Mouse (Mus musculus) heart, adult 2 months (tissue): Measurements from ENCODE around the gene Lrrc8a. TPM values are rescaled to one million over a fixed set of nuclear protein-coding genes. Genes with fewer than 3 reads are reported as not detected.

ENCODE experiments used
- DNase-seq, 2 experiments: peaks; one replicate each; pipeline ENCODE4 v3.0.0; 2021
- H3K27ac ChIP-seq: fragments of 200-600 bp; 2 replicates; pipeline ENCODE4 v1.8.1; 2022
- H3K27me3 ChIP-seq: fragments of 200-500 bp; 2 replicates; pipeline ENCODE4 v1.6.1; 2012; ENCODE audit warnings: mild to moderate bottlenecking, low read length, inconsistent platforms, mixed read lengths; ENCODE audit not compliant: control insufficient read depth, insufficient read depth
- H3K36me3 ChIP-seq: fragments of 200-500 bp; 2 replicates; pipeline ENCODE4 v1.6.1; 2012; ENCODE audit warnings: low read length, inconsistent platforms; ENCODE audit not compliant: control insufficient read depth, insufficient read depth
- H3K4me1 ChIP-seq: fragments of 200-500 bp; 2 replicates; pipeline ENCODE4 v1.6.1; 2011; ENCODE audit warnings: low read length; ENCODE audit not compliant: control insufficient read depth, insufficient read depth
- H3K4me3 ChIP-seq: fragments of 200-600 bp; 2 replicates; pipeline ENCODE4 v1.8.1; 2022
- H3K79me2 ChIP-seq: fragments of 200-500 bp; replicated peaks from 2 replicates; pipeline ENCODE4 v1.6.1; 2012; ENCODE audit warnings: mild to moderate bottlenecking, inconsistent platforms, low read length, moderate library complexity, mixed read lengths; ENCODE audit not compliant: control insufficient read depth, insufficient read depth
- H3K9ac ChIP-seq: fragments of 200-500 bp; 2 replicates; pipeline ENCODE4 v1.6.1; 2012; ENCODE audit warnings: low read depth, mild to moderate bottlenecking, control low read depth, inconsistent platforms, low read length, mixed read lengths
- CTCF ChIP-seq: fragments of 200-600 bp; IDR thresholded peaks from 2 replicates; pipeline ENCODE4 v1.8.1; 2022; ENCODE audit warnings: antibody characterized with exemption, mild to moderate bottlenecking, moderate library complexity
- EP300 ChIP-seq: fragments of 200-500 bp; IDR thresholded peaks from 2 replicates; pipeline ENCODE4 v1.6.1; 2011; ENCODE audit warnings: low read depth, low read length, control low read depth; ENCODE audit not compliant: insufficient read depth
- POLR2A ChIP-seq: fragments of 200-500 bp; IDR thresholded peaks from 2 replicates; pipeline ENCODE4 v1.6.1; 2011; ENCODE audit warnings: mild to moderate bottlenecking, low read depth, low read length, control low read depth; ENCODE audit not compliant: insufficient read depth
- WGBS: fragments of 180-500 bp; shearing (Covaris S2); methylation state at CpG from one replicate; pipeline ENCODE4 v1.1.7; 2018; 5-methylcytosine and 5-hydroxymethylcytosine counted together
- intact Hi-C: fragments of 180-260 bp; cut with DNase I; formaldehyde crosslinking; loops from one replicate; pipeline ENCODE4 v1.15.1; 2025
- polyA plus RNA-seq: library from polyadenylated mRNA; depleted of rRNA; stranded (reverse); fragments of >200 nt; gene quantifications from 2 replicates; pipeline ENCODE4 v1.2.3, GENCODE M21; 2012
- total RNA-seq, 2 experiments: library from RNA; stranded (reverse); gene quantifications; 2 replicates each; pipeline ENCODE4 v1.2.3; 2021

Gene Lrrc8a
- total and polyA plus RNA-seq, 3 experiments, result 49.1 to 83.3 (median 68.2) TPM

DNA sequence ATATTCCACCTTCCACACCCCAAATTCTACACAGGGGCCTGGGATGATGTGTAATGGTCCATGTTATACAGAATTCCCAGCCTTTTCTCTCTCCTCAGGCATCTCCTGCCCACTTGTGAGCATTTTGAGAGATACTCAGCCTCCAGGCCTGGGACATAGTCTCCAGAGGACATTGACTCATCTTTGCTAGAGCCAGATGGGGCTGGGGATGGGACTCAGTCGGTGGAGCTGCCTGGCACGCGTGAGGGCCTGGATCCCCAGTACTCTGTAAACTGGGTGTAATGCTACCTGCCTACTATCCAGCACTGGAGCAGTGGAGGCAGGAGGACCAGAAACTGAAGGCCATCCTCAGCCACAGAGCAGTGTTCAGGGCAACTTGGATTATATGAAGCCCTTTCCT, 11.7 kb downstream of the Lrrc8a start:
- no peak overlapping the region for H3K4me3 ChIP-seq
- no peak overlapping the region for H3K9ac ChIP-seq
- no peak for TF ChIP-seq EP300
- TF ChIP-seq POLR2A, result no peak
- TF ChIP-seq CTCF, result no peak
- 84% methylated on average over 3 of the region's 3 CpGs for WGBS
- intact Hi-C loops, result no loop called here
- H3K79me2 ChIP-seq, result peaks cover 12% of the 10 kb centered on the region
- H3K36me3 ChIP-seq, result peaks cover 41% of the 10 kb centered on the region
- peak overlapping the region; percentile 24 for H3K27ac ChIP-seq
- peaks cover 57% of the 10 kb centered on the region for H3K4me1 ChIP-seq
- peak in 1 of 2 experiments; percentile 20 for DNase-seq
- no peaks in the 10 kb centered on the region for H3K27me3 ChIP-seq

DNA sequence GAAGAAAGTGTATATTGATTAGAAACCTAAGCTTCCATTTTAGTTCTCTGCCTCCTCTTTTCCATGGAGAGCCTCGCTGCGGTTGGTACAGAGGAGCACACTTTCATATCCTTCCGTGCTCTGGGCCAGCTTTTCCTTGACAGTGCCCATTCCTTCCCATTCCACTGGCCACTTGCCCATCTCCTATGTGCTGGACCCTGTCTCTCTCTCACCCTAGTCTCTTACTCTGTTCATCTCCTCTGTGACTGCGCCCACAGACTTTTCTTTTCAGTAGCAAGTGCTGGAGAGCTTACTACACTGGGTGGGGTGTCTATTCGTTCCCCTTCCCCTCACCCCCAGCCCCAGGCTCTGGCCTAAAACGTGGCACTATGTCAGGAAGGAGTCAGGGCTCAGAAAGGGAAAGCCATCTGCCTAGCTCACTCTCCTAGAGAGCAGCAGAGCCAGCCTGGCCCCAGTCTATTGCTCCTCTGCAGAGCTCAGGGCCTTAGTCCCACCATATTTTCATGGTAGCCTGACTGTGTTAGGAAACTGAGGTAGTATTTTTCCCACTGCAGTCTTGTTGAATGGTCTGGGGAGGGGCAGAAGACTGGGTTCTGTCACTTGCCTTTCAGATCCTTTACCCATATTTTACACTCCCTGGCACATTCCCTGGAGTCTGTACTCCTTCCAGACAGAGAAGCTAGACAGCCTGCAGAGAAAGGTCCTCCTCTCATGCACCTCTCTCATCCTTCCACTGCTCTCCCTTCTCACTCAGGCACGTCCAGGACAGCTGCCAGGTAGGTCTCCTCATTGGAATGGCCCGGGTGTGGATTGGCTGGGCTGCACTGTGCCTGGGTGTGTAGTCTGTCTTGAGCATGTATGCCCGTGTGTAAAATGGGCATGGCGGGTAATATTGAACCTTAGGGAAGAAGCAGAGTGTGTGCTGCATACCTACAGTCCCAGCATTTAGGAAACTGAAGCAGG, 12.9 kb downstream of the Lrrc8a start:
- 59% methylated on average over 10 of the region's 10 CpGs for WGBS
- H3K79me2 ChIP-seq, result peaks cover 11% of the 10 kb centered on the region
- peaks cover 48% of the 10 kb centered on the region for H3K4me1 ChIP-seq
- intact Hi-C loops, result no loop called here
- DNase-seq, result peak; percentile 27 to 33
- H3K27ac ChIP-seq, result peak overlapping the region; percentile 70
- no peak for TF ChIP-seq CTCF
- no peak for TF ChIP-seq EP300
- TF ChIP-seq POLR2A, result no peak
- peaks cover 35% of the 10 kb centered on the region for H3K36me3 ChIP-seq
- no peaks in the 10 kb centered on the region for H3K27me3 ChIP-seq
- no peak overlapping the region for H3K4me3 ChIP-seq
- H3K9ac ChIP-seq, result peak overlapping the region; percentile 23

DNA sequence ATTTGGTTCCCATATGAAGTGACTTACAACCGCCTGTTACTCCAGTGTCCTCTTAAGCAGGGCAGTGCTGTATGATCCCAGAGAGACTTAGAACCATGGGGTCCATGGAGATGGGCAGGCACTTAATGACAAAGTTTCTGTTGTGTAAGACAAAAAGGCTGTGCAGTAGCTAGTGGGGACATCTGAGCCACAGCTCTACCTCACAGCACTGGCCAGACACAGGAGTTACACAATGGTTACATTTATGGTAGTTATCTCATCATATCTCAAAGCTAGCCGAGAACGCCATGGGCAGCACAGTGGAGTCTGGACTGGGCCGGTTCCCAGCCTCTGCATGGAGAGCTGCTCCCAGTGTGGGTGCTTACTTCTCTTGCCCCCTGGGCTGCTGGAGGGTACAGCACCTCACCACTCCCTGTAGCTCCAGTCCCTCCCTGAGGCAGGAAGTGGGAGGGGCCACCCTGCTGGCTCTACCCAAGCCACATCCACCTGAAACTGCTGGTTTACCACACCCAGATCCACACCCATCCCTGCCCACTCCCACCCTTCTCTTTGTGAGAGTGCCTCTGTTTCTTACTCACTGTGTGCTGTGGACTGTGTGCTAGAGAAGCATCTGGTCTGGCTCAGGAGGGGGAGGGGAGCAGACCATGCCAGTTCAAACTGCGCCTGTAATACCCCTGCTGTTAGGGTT, 14.0 kb downstream of the Lrrc8a start:
- peaks cover 40% of the 10 kb centered on the region for H3K4me1 ChIP-seq
- no peaks in the 10 kb centered on the region for H3K27me3 ChIP-seq
- H3K4me3 ChIP-seq, result no peak overlapping the region
- H3K9ac ChIP-seq, result peak overlapping the region; percentile 5; the same call in 1 of the 2 replicates
- no peak for TF ChIP-seq EP300
- TF ChIP-seq CTCF, result no peak
- 0 out of 2 replicates have a peak, but pooled peaks have one; percentile 30 for TF ChIP-seq POLR2A
- peaks cover 30% of the 10 kb centered on the region for H3K36me3 ChIP-seq
- 40% methylated on average over 5 of the region's 5 CpGs for WGBS
- peak overlapping the region; percentile 70 for H3K27ac ChIP-seq
- DNase-seq, result peak; percentile 67 to 77
- H3K79me2 ChIP-seq, result peaks cover 9% of the 10 kb centered on the region
- intact Hi-C loops, result no loop called here

DNA sequence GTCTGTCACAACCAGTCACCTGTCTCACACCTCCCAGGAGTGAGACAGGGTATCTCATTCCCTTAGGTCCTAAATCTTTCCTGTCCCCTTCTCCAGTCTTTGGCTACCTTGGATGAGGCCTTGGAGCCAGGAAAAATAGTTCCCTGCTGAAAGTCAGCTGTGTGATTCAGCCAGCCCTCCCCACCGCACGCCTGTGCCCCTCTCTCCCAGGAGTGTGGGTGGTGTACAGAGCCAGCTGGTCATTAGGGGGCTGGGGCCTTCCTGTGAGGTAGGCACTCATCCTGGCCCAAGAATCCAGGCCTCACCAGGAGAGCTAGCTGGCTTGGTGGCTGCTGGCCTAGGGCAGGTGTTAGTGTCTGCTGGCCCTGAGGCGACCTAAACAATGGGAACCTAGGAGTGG, 15.0 kb downstream of the Lrrc8a start:
- TF ChIP-seq POLR2A, result no peak
- TF ChIP-seq EP300, result no peak
- TF ChIP-seq CTCF, result no peak
- Histone ChIP-seq H3K36me3 (peaks cover 35% of the 10 kb centered on the region), H3K27me3 (no peaks in the 10 kb centered on the region), H3K27ac (peak overlapping the region; percentile 70), H3K4me1 (peaks cover 38% of the 10 kb centered on the region), H3K4me3 (no peak overlapping the region), H3K9ac (peak overlapping the region; percentile 22; the same call in 1 of the 2 replicates), H3K79me2 (peaks cover 12% of the 10 kb centered on the region)
- DNase-seq, result peak in 1 of 2 experiments; percentile 10
- intact Hi-C loops, result no loop called here
- 45% methylated on average over 3 of the region's 3 CpGs for WGBS

DNA sequence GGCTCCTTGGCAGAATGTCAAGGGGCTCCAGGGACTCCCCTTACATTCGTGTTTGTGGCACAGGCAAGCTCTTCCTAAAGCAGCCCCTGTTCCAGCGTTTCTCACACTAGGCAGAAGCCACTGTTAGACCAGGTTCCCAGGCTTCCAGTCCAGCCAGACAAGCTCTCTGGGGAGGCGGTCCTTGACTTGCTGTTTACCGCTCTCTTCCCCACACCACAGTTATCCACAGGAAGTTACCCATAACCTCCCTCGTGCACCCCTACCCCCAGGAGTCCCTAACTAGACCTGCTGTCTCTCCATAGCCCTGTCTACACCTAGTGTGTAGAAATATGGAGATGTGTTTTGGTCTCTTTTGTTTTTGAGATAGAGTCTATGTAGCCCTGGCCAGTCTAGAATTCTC, 16.3 kb downstream of the Lrrc8a start:
- Histone ChIP-seq H3K9ac (no peak overlapping the region), H3K27ac (peak overlapping the region; percentile 70), H3K79me2 (peaks cover 12% of the 10 kb centered on the region), H3K27me3 (no peaks in the 10 kb centered on the region), H3K4me3 (no peak overlapping the region), H3K36me3 (peaks cover 34% of the 10 kb centered on the region), H3K4me1 (peaks cover 42% of the 10 kb centered on the region)
- TF ChIP-seq CTCF (no peak), EP300 (no peak), POLR2A (no peak)
- peak in 1 of 2 experiments; percentile 15 for DNase-seq
- intact Hi-C loops, result no loop called here
- 36% methylated on average over 5 of the region's 5 CpGs for WGBS
